Mouse (Mus musculus): ENCODE data around the gene Tle6.

The Tle6 gene

DNA sequence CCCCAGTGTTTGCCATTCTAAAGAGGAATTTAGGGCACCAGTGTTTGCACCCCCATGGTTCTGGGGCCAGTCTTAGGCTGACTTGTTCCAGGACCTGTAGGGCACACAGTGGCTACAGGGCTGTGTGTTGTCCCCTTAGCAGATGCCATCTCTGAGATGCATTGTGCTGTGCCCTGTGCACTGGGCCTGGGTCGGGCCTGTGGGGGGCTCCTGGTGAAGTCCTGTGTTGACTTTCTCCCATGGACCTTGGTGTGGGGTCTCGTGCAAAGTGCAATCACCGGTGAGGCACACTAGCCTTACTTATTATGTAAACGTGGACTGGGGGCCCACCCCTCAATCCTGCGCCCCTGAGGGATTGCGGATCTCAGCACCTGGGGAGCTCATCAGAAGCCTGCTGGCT, 38.5 kb downstream of the Tle6 start:
- no peak for DNase-seq (ENCODE audit: low spot score)

DNA sequence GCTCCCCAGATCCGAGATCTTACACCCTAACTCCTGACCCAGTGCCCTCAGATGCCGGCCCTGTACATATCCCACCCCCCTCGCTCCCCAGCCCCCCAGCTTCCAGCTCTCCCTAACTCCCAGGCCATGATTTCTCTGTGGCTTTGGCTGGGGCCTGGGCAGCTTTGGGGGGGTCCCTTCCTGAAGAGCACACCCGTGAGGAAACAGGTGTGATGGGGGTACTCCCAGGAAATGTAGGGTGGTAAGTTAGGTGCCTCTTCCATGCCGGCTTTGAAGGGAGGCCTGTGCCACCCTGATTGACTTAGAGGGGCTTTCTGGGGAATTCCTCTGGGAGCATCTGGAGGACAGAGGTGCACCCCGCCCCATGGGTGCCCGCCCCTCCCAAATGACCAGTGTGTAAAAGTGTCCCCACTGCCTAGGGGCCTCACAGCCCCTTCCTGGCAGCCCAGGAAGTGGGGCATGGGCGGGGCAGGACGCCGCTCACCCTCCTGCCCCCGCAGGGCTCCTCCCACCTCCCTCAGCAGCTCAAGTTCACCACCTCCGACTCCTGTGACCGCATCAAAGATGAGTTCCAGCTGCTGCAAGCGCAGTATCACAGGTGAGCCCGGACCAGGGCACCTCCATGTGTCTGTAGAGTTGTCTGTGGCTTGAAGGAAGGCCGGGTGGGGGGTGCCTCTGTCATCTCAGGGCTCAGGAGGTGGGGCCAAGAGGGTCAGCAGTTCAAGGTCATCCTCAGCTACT, 40.0 kb downstream of the Tle6 start:
- DNase-seq (ENCODE audit: low spot score), result no peak

DNA sequence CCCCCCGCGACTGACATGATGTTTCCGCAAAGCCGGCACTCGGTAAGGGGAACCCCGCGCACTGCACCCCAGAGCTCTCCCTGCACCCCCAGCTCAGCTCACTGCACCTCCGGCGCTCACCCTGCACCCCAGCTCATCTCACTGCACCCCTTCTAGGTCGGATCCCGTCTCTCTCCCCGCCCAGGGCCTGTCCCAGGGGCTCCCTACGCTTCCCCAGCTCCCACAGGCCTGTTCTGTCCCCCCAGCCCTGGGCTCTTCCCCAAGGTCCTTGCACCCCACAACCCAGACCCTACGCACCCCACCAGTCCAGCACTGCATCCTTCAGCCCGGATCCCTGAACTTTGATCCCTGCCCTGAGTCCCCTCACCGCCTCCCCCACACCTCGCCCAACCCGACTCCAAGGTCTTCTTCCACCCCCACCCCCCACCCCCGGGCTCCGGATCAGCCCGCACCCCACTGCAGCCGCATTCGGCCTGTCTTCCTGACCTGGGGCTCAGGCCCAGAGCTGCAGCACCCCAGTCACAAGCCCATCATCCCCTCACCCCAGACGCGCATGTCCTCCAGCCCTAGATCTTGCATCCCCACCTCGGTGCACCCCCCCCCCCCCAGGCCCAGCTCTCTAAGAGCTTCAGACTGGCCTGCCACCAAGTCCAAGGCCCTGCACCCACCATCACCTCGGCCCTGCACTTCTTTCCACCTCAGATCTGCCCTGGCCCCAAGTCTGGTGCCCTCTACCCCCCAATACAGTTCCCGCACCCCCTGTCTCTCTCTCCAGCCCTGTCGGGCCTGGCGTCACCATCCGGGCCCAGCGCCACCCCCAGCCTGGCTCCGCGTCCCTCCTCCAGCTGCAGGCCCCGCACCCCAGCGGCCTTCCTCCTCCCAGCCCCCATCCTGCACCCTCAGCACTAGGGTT, 41.0 kb downstream of the Tle6 start:
- DNase-seq (ENCODE audit: low spot score), result peak; percentile 33

DNA sequence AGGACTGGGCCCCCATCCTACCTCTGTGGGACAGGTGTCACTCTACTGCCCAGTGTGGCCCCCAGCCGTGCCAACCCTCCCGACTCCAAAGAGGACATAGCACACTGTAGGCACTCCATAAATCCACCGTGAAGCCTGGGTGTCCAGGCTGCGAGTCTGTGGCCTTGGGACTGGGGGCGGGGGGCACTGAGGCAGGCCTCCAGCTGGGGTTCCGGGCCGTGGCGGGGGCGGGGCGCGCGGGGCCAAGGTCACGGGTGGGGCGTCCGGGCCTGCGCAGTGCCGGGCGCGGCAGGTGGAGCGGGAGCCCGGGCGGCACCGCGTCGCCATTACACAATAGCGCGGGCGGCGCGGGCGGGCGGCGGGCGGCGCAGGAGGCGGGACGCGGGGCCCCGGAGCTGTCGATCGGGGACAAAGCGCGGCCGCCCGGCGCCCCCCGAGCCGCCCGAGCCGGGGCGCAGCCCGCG, 41.7 kb downstream of the Tle6 start, which contains the start of gene Aes:
Aes (plus strand) TSS at position 326 of the 464 bp plus-strand sequence.
- peak; percentile 36 for DNase-seq (ENCODE audit: low spot score)

DNA sequence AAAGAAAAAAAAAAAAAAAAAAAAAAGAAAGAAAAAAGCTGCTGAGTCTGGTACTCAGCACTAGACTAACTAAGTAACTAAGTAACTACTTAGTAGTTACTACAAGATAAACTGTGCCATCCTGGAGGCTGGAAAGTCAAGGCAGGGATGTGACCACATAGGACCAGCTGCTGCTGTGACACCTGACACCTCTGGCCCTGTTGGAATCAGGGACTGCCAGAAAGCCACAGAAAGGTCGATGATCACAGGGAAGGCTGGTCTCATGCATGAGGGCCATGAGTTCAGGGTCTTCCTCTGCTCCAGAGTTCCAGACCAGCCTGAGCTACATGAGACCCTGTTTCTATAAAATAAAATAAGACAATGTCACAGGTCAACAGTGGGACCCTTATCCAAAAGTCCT, 43.4 kb downstream of the Tle6 start:
- no peak for DNase-seq (ENCODE audit: low spot score)

DNA sequence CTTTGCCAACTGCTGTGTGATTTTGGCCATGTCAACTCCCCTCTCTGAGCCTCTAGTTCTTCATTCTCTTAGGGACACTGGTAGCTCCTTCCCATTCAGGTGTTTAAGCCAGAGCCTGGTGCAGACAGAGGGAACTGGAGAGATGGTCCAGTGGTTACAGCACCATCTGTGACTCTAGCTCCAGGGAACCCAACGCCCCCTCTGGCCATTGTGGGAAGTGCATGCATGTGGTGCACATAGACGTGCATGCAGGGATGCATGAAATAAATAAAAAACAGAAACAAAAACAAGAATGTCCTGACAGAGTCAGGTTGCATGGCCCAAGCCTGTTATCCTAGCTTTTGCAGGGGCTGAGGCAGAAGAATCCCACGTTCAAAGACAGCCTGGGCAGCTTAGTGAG, 44.6 kb downstream of the Tle6 start:
- DNase-seq (ENCODE audit: low spot score), result no peak

DNA sequence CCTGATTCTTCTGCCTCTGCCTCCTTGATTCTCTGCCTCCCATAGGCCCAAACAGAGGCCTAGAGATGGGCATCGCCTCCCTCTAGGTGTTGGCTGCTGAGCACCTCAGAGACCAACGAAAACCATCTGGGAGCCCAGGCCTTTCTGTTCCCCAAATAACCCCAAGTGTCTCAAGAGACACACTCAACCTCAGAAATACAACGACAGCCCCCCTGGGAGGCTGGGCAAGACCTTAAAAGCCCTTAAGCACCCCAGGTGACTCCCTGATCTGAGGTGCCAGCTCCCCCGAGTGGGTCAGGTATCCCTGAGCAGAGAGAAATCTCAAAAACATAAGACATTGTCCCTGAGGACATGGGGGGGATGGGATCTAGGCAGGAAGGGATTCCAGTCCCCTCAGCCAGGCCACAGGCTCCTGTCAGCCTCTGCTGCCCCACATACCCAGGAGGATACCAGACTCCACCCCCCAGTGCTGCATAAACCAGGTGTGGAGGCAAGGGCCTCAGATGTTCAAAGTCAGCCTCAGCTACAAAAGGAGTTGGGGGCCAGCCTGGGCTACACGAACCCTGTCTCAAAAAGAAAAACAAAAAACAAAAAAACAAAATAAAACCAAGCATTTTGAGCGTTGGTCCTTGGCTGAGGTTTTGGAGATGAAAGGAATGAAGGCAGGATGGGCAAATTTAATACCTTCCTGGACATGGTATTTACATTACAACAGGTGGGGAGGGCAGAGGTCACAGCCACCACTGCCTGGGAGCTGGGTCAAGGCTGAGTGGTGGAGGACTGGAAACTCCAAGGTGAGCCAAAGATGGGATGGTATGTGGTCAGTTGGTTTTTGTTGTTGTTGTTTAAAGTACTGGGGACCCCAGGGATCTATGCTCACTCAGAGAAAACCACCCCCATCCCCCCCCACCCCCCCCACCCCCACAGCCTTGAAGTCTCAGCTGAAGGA, 46.8 kb downstream of the Tle6 start:
- DNase-seq (ENCODE audit: low spot score), result no peak

DNA sequence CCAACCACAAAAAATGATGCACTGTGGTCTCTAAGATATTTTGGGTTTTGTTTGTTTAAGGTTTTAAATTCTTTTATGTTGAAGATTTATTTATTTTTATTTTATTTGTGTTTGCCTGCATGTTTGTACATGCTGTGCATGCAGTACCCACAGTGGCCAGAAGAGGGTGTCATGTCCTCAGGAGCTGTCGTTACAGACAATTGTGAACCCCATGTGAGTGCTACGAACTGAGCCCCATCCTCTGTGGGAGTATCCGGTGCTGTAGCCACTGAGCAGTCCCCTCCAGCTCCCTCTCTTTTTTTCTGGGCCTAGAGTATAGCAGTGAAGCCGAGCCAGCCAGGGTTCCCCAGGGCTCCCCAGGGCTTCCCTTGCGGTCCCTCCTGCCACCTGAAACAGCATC, 47.6 kb downstream of the Tle6 start:
- DNase-seq (ENCODE audit: low spot score), result no peak

DNA sequence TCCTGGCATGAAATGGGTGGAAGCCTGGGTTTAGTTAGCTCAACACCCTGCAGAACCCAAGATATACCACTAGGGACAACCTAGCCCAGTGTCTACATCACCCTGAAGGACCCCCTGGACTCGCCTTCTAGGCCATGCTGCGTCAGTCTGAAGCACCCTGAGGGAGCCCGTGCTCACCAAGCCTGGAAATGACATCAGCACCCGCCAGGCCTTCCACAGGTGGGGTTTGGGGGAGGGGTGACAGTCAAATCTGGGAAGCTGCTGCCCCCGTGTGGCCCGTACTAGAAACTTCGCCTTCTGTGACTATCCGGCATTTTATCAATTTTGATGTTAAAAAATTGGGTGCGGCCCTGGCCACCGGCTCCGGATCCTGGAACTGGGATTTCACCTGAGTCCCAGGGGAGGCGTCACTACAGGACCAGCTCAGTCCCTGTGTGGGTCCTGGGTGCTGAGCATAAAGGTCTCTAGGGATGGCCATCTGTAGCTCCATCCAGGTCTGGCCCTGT, 49.2 kb downstream of the Tle6 start:
- DNase-seq (ENCODE audit: low spot score), result peak; percentile 83

DNA sequence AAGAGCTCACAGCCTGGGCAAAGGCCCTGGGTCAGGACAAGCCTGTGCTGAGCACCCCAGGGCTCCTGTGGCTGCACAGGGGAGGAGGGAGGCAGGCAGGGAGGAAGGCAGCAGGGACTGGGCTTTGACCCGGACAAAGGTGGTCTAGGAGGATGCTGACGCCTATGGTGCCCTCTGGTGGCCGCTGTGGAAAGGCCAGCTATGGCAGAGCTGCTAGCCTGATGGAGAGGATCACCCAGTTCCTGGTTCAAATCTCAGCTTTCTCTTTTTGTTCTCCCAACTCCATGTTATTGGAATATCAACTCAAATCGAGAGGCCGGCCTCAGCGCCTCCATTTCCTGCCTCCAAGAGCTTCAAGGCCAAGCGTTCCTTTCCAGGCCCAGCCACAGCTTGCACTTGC, 50.6 kb downstream of the Tle6 start:
- peak; percentile 52 for DNase-seq (ENCODE audit: low spot score)

DNA sequence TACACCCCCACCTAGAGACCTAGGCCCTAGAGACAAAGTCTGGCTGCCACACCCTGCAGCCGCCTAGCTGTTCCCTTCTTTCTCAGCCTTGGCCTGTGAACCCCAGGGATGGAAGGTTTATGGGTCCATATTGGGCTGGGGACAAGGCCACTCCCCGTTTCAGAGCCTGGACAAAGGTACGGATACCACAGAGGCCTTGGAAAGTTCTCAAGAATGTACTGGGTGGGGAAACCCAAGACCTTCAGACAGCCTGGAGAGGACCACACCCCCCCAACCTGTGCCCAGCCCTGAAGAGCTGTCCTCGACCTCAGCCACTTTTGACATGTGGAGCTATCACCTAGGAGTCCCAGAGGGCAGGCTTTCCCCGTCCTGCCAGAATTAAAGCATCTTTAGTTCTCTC, 51.9 kb downstream of the Tle6 start:
- no peak for DNase-seq (ENCODE audit: low spot score)

DNA sequence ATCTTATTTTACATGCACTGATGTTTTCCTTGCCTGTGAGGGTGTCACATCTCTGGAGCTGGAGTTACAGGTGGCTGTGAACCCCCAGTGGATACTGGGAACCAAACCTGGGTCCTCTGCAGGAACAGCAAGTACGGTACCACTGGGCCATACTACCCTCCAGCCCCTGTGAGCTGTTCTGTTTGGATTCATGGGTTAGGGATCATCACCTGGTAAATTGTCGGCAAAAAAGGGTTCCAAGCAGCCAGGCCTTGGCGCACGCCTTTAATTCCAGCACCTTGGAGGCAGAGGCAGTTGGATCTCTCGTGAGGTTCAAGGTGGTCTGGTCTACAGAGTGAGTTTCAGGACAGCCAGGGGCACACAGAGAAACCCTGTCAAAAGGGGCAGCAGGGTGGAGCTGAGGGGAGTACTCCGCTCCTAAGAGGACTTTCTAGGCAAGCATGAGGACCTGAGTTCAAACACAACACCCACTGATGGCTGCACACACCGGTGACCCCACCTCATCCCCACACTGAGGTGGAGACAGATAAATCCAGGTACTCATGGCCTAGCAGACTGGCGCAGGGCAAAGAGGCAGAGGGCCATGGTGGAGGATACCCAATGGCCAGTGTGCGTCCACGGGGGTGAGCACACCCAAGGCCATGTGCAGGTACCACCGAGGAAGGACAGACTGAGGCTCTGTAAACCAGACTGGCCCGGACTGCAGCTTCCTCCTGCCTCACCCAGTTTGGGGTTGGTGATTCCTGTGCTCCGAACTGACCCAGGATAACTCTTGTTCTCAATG, 53.9 kb downstream of the Tle6 start:
- no peak for DNase-seq (ENCODE audit: low spot score)

DNA sequence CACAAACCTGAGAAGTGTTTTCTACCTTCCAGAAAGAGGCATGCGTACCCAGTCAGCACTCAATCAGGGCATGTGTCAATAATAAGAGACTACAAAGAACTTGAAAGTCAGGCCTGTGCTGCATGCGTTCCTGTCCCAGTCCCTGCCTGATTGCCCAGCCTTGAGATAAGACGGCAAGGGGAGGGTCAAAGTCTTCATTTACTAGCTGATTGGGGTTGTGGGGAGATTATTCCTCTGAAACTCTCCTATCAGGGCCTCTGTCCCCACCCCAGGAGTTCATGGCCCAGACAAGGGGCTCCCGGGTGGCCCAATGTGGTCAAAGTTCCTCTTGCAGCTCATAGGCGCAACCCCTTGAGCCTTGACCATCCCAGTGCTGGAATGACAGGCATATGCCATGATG, 54.5 kb downstream of the Tle6 start:
- DNase-seq (ENCODE audit: low spot score), result no peak

DNA sequence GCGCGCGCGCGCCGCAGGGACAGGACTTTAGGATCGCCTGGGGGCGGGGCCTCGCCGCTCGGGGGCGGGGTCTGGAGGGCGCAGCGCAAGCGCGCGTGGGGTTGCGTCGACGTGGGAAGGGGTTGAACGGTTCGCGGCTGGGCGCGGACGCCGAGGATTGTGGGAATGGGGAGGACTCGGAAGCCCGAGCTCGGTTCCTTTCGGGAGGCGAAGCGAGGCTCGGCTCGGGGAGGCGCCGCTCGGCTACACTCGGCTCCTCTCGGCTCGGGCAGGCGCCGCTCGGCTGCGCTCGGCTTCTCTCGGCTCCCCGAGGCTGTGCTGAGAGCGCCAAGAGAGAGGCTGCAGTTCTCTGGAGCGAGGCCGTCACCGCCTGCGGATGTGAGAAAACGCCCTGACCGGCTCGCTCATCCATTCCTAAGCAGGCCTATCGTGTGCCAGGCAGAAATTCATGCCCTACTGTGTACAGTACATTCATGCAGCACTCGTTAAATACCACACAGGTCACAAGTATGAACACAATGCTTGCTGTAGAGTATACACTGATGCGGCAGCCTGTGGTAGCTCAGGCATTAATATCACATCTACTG, 55.6 kb downstream of the Tle6 start, which contains the start of gene Gna11:
Gna11 (minus strand) TSS at position 30 of the 587 bp plus-strand sequence.
- peak; percentile 98 for DNase-seq (ENCODE audit: low spot score)

DNA sequence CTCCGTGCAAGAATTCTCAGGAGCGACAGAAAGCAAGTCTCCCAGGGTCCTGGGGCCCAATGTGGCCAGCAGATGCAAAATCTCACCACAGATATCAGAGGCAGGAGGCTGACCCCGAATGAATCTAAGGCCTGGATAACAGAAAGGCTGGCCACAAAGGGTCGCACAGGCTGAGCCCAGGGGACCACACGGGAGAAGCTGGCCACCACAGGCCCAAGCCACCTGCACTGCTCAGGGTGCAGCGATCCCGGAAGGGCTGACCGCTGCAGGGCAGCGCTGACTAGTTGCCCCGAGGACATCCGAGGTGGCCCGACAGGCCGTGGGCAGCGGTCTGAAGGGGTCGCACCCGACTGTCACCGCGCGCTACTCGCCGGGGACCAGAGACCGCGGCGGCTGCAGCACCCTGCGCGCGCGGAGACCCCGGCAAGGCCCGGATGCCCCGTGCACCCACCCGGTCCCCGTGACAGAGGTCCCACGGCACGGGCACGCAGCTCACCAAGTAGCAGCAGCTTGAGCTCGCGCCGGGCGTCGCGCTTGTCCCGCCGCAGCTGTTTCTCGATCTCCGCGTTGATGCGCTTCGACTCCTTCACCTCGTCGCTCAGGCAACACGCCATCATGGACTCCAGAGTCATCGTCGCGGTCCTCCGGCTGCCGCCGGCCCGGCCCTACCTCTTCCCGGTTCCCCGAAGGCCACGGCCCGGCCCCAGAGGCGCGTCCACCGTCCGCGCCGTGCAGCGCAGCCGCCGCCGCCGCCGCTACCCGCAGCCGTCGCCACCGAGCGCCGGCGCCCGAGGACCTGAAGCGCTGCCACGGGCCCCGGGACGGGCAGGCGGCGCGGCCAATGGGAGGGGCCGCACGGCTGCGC, 56.3 kb downstream of the Tle6 start:
- DNase-seq (ENCODE audit: low spot score), result no peak

DNA sequence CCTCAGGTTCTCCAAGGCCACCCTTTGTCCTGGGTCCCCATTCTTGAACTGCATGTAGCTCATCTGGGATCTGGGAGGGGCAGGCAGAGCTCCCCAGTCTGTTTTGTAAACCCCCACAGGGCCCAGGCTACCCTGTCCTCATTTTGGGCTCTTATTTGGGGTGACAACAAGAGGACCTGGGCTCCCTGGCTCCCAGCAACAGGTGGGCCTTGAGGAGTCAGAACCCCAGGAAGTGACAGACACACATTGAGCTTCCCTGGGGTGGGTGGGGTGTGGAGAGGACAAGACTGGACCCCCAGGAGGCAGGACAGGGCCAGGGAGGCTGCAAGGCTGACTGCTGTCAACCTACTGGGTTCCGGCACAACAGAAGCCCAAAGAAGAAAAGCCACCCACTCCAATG, 57.2 kb downstream of the Tle6 start:
- no peak for DNase-seq (ENCODE audit: low spot score)

DNA sequence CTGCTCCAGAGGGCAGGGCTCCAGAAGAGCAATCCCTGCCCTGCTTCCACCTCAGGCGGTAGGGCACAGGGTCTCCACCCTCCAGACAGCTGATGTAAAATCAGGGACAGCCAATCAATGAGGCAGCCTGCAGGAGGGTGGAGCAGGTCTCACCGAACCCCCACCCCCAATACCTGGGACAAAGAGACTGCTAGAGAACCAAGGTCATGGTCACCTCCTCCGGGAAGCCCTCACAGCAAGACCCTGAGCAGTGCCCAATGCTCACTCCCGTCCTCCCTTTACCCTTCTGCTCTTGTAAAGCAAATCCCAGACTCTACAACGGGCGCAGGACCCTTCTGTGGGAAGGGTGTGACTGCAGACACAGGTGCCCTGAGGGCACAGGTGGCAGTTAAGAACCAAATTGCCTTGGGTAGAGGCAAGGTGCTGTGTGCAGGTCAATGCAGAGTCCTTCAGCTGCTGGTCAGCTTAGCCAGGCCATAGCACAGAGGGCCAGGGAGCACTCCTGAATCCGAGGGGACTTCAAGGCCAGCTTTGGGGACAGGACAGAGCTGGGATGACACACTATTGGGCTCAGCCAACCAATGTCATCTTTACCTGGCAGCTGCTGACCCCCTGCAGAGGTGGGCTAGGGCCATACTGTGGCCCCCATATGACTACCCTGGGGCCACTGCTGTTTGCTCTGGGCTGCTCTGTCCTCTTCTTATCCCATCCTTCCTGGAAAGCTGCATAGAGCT, 58.0 kb downstream of the Tle6 start:
- DNase-seq (ENCODE audit: low spot score), result no peak

DNA sequence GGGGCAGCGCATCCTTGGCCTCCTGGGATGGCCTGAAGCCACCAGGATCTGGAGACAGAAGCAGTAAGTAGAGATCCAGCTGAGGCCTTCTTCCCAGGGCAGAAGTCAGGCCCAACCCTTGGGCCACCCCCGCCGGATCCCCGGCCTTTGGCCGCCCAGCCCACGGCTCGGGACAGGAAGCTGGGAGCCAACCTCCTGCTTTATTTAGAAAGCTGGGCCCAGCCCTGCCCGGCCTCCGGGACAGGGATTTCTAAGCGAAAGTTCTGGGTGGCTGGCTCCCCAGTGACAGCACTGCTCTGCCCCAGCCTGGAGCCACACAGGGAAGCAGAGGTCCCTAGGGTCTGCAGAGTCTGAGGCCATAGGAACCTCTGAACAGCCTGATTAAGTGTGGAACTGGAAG, 59.1 kb downstream of the Tle6 start:
- peak; percentile 71 for DNase-seq (ENCODE audit: low spot score)

DNA sequence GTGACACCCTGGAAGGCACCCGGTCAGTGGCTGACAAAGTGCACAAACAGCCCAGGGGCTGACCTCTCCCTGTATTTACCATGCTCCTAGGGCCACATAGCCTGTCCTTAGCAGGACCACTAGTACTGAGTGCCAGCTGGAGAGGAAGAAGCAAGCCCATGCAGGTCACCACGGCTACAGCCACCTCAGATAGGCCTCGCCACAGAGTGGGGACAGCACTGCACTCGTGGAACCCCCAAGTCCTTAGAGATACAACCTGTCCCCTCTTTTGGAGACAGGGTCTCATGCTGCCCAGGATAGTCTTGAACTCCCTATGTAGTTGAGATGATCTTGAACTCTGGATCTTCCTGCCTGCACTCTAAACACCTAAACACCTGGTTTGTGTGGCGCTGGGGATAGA, 59.5 kb downstream of the Tle6 start:
- DNase-seq (ENCODE audit: low spot score), result no peak
